Mouse (Mus musculus) liver, embryonic 13.5 days (tissue): Measurements from ENCODE around the gene Mef2d. TPM values are rescaled to one million over a fixed set of nuclear protein-coding genes. Genes with fewer than 3 reads are reported as not detected.

Experiments used
- ATAC-seq: fragments of 200-750 bp; cut with Nextera tagmentation; 2 replicates; pipeline ENCODE4 v1.8.0; 2017; ENCODE audit warnings: low read depth, mild to moderate bottlenecking, moderate number of reproducible peaks, moderate library complexity
- DNase-seq: peaks from one replicate; pipeline ENCODE4 v3.0.0; 2022
- H3K27ac ChIP-seq: fragments of 300-500 bp; sonication (generic); 2 replicates; pipeline ENCODE4 v1.5.1; 2015; ENCODE audit warnings: moderate library complexity, mild to moderate bottlenecking, inconsistent platforms
- H3K27me3 ChIP-seq: fragments of 300-500 bp; sonication (generic); 2 replicates; pipeline ENCODE4 v1.6.1; 2015; ENCODE audit warnings: mild to moderate bottlenecking, inconsistent platforms
- H3K36me3 ChIP-seq: fragments of 300-500 bp; sonication (generic); 2 replicates; pipeline ENCODE4 v1.6.1; 2015; ENCODE audit warnings: mild to moderate bottlenecking, inconsistent platforms
- H3K4me1 ChIP-seq: fragments of 300-500 bp; sonication (generic); replicated peaks from 2 replicates; pipeline ENCODE4 v1.6.1; 2015; ENCODE audit warnings: inconsistent platforms
- H3K4me2 ChIP-seq: fragments of 300-500 bp; sonication (generic); 2 replicates; pipeline ENCODE4 v1.6.1; 2015; ENCODE audit warnings: inconsistent platforms, mild to moderate bottlenecking, moderate library complexity
- H3K4me3 ChIP-seq: fragments of 300-500 bp; sonication (generic); replicated peaks from 2 replicates; pipeline ENCODE4 v1.5.1; 2015; ENCODE audit warnings: mild to moderate bottlenecking, inconsistent platforms
- H3K9ac ChIP-seq: fragments of 300-500 bp; sonication (generic); 2 replicates; pipeline ENCODE4 v1.6.1; 2015; ENCODE audit warnings: mild to moderate bottlenecking, inconsistent platforms
- H3K9me3 ChIP-seq: fragments of 300-500 bp; sonication (generic); replicated peaks from 2 replicates; pipeline ENCODE4 v1.6.1; 2016; ENCODE audit warnings: inconsistent platforms
- WGBS: fragments of 180-500 bp; shearing (Covaris S2); methylation state at CpG from one replicate; pipeline ENCODE4 v1.1.7; 2015; ENCODE audit not compliant: insufficient replicate concordance; 5-methylcytosine and 5-hydroxymethylcytosine counted together
- polyA plus RNA-seq: library from polyadenylated mRNA; unstranded; fragments of >200 nt; fragmentation: Nextera tagmentation; extraction: Ambion mirVana; gene quantifications from 2 replicates; pipeline ENCODE4 v1.2.1, GENCODE M21; 2015

Mef2d gene
- polyA plus RNA-seq, 1 experiment from 2014 or later = 5.5 TPM

GRCm38 (mm10) chr3:88202986-88203385 is 60.8 kb downstream of the Mef2d start:
- H3K9ac ChIP-seq = no peak overlapping the region
- H3K4me2 ChIP-seq = no peak overlapping the region
- no peaks in the 10 kb centered on the region for H3K9me3 ChIP-seq
- ATAC-seq (no peak), DNase-seq (no peak)
- H3K4me1 ChIP-seq = peaks cover 7% of the 10 kb centered on the region; the same call in 1 of the 2 replicates
- H3K4me3 ChIP-seq = no peak overlapping the region
- no peaks in the 10 kb centered on the region for H3K36me3 ChIP-seq
- H3K27me3 ChIP-seq = peaks cover 100% of the 10 kb centered on the region
- 8% methylated on average over 6 of the region's 6 CpGs for WGBS
- no peak overlapping the region for H3K27ac ChIP-seq

- ATAC-seq = no peak
- Histone ChIP-seq H3K4me3 (no peak overlapping the region), H3K36me3 (no peaks in the 10 kb centered on the region), H3K9ac (no peak overlapping the region), H3K9me3 (no peaks in the 10 kb centered on the region), H3K27me3 (peaks cover 100% of the 10 kb centered on the region), H3K4me2 (no peak overlapping the region), H3K27ac (no peak overlapping the region), H3K4me1 (peaks cover 7% of the 10 kb centered on the region; the same call in 1 of the 2 replicates)
- DNase-seq = no peak
- WGBS = 11% methylated on average over 5 of the region's 5 CpGs
These were observed 61.3 kb downstream of the Mef2d start for GRCm38 (mm10) chr3:88203456-88203855.

- Histone ChIP-seq H3K36me3 (no peaks in the 10 kb centered on the region), H3K27ac (no peak overlapping the region), H3K27me3 (peaks cover 100% of the 10 kb centered on the region), H3K4me1 (peaks cover 7% of the 10 kb centered on the region; the same call in 1 of the 2 replicates), H3K4me3 (no peak overlapping the region), H3K9ac (no peak overlapping the region), H3K9me3 (no peaks in the 10 kb centered on the region), H3K4me2 (no peak overlapping the region)
- DNase-seq (no peak), ATAC-seq (no peak)
- 6% methylated on average over 7 of the region's 7 CpGs for WGBS
These were observed 62.0 kb downstream of the Mef2d start for GRCm38 (mm10) chr3:88203999-88204700.

GRCm38 (mm10) chr3:88204751-88205150 is 62.6 kb downstream of the Mef2d start:
- Histone ChIP-seq H3K9me3 (no peaks in the 10 kb centered on the region), H3K4me3 (no peak overlapping the region), H3K36me3 (no peaks in the 10 kb centered on the region), H3K4me1 (peaks cover 7% of the 10 kb centered on the region; the same call in 1 of the 2 replicates), H3K4me2 (no peak overlapping the region), H3K9ac (no peak overlapping the region), H3K27me3 (peaks cover 100% of the 10 kb centered on the region), H3K27ac (no peak overlapping the region)
- no peak for DNase-seq
- no peak for ATAC-seq
- 27% methylated on average over 1 of the region's 1 CpGs for WGBS

- no peak overlapping the region for H3K4me3 ChIP-seq
- H3K4me2 ChIP-seq = no peak overlapping the region
- H3K36me3 ChIP-seq = no peaks in the 10 kb centered on the region
- peaks cover 7% of the 10 kb centered on the region; the same call in 1 of the 2 replicates for H3K4me1 ChIP-seq
- DNase-seq (no peak), ATAC-seq (no peak)
- peaks cover 100% of the 10 kb centered on the region for H3K27me3 ChIP-seq
- H3K9me3 ChIP-seq = no peaks in the 10 kb centered on the region
- WGBS = 16% methylated on average over 4 of the region's 4 CpGs
- no peak overlapping the region for H3K9ac ChIP-seq
- no peak overlapping the region for H3K27ac ChIP-seq
These were observed 63.0 kb downstream of the Mef2d start for GRCm38 (mm10) chr3:88205176-88205562.

GRCm38 (mm10) chr3:88205563-88206491 is 63.7 kb downstream of the Mef2d start:
- Histone ChIP-seq H3K4me2 (no peak overlapping the region), H3K9ac (no peak overlapping the region), H3K36me3 (no peaks in the 10 kb centered on the region), H3K4me1 (peaks cover 2% of the 10 kb centered on the region; the same call in 1 of the 2 replicates), H3K27me3 (peaks cover 100% of the 10 kb centered on the region), H3K27ac (no peak overlapping the region), H3K9me3 (no peaks in the 10 kb centered on the region), H3K4me3 (no peak overlapping the region)
- ATAC-seq = no peak
- DNase-seq = no peak
- 6% methylated on average over 8 of the region's 8 CpGs for WGBS

GRCm38 (mm10) chr3:88206500-88206899 is 64.3 kb downstream of the Mef2d start:
- H3K27me3 ChIP-seq = peaks cover 100% of the 10 kb centered on the region
- no peaks in the 10 kb centered on the region for H3K4me1 ChIP-seq
- H3K9ac ChIP-seq = no peak overlapping the region
- WGBS = 3% methylated on average over 3 of the region's 3 CpGs
- H3K36me3 ChIP-seq = no peaks in the 10 kb centered on the region
- no peak overlapping the region for H3K4me3 ChIP-seq
- no peak overlapping the region for H3K4me2 ChIP-seq
- ATAC-seq = no peak
- H3K27ac ChIP-seq = no peak overlapping the region
- DNase-seq = no peak
- H3K9me3 ChIP-seq = no peaks in the 10 kb centered on the region

GRCm38 (mm10) chr3:88206901-88207371 is 64.8 kb downstream of the Mef2d start:
- no peak overlapping the region for H3K4me2 ChIP-seq
- H3K27me3 ChIP-seq = peaks cover 100% of the 10 kb centered on the region
- H3K4me1 ChIP-seq = no peaks in the 10 kb centered on the region
- DNase-seq (no peak), ATAC-seq (no peak)
- WGBS = 7% methylated on average over 14 of the region's 14 CpGs
- H3K9me3 ChIP-seq = no peaks in the 10 kb centered on the region
- no peak overlapping the region for H3K9ac ChIP-seq
- no peak overlapping the region for H3K27ac ChIP-seq
- H3K36me3 ChIP-seq = no peaks in the 10 kb centered on the region
- no peak overlapping the region for H3K4me3 ChIP-seq

GRCm38 (mm10) chr3:88207451-88208100 is 65.4 kb downstream of the Mef2d start:
- peaks cover 100% of the 10 kb centered on the region for H3K27me3 ChIP-seq
- peaks cover 6% of the 10 kb centered on the region for H3K4me1 ChIP-seq
- H3K4me3 ChIP-seq = no peak overlapping the region
- H3K9me3 ChIP-seq = no peaks in the 10 kb centered on the region
- ATAC-seq (no peak), DNase-seq (no peak)
- H3K4me2 ChIP-seq = no peak overlapping the region
- H3K36me3 ChIP-seq = no peaks in the 10 kb centered on the region
- no peak overlapping the region for H3K27ac ChIP-seq
- WGBS = 7% methylated on average over 11 of the region's 15 CpGs
- no peak overlapping the region for H3K9ac ChIP-seq

- Histone ChIP-seq H3K36me3 (no peaks in the 10 kb centered on the region), H3K4me1 (peaks cover 12% of the 10 kb centered on the region), H3K4me3 (no peak overlapping the region), H3K4me2 (no peak overlapping the region), H3K27ac (no peak overlapping the region), H3K9ac (no peak overlapping the region), H3K9me3 (no peaks in the 10 kb centered on the region), H3K27me3 (peaks cover 99% of the 10 kb centered on the region)
- 14% methylated on average over 3 of the region's 3 CpGs for WGBS
- ATAC-seq (no peak), DNase-seq (no peak)
These were observed 66.1 kb downstream of the Mef2d start for GRCm38 (mm10) chr3:88208226-88208720.

- Histone ChIP-seq H3K4me1 (peaks cover 18% of the 10 kb centered on the region), H3K4me2 (no peak overlapping the region), H3K27me3 (peaks cover 99% of the 10 kb centered on the region), H3K9ac (no peak overlapping the region), H3K9me3 (no peaks in the 10 kb centered on the region), H3K4me3 (no peak overlapping the region), H3K36me3 (no peaks in the 10 kb centered on the region), H3K27ac (no peak overlapping the region)
- DNase-seq (no peak), ATAC-seq (no peak)
- 3% methylated on average over 6 of the region's 6 CpGs for WGBS
These were observed 67.1 kb downstream of the Mef2d start for GRCm38 (mm10) chr3:88209306-88209705.
